Mouse (Mus musculus) inflammation-experienced regulatory T-cells (primary cell): ENCODE data around the gene Gnl2. TPM values are rescaled to one million over a fixed set of nuclear protein-coding genes. Genes with fewer than 3 reads are reported as not detected.

ENCODE experiments used
- polyA plus RNA-seq, 2 experiments: library from polyadenylated mRNA; unstranded; fragments of 100-300 nt; shearing (Covaris generic); gene quantifications; one replicate each; pipeline ENCODE4 v1.2.1; 2017

Gene Gnl2
- polyA plus RNA-seq, result 10 to 100 TPM; 74.4 to 85.0 TPM

DNA sequence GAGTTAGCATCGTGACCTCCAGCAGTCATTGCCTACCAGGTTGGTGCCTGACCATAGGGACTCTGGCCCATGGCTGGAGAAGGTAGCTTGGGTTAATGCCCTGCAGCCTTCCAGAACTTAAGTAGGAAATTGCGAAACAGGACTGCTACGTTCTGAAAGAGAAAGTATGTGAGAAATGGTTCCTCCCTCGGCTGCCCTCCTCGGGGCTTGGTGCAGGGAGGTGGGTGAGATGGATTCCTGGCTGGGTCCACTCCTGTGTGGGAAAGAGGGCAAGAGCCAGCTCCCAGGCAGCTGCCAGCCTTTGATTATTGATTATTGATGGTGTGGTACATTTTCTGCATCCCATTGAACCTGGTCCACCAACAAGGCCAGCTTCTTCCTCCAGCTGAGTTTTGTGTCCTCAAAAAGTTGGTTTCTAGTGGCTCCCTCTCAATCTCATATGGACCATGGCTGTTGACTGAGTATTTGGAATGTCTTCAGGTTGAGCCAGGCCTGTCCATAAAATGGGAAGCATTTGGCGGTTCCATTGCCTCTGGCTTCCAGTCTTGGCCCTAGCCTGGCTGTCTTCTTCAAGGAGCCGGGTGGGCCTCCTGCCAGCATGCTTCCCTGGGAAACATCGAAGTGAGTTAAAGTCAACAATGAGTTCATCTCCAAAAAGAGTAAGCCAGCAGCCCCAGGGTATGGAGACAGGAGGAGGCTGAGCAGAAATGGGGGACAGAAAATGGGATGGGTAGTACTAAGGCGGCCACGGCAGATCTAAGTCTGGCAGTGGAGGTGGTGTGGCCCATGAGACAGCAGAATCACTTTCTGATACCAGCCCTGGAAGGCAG is at the start of gene Gnl2:
Gnl2 (plus strand) TSS at position 780 of the 830 bp plus-strand sequence.

DNA sequence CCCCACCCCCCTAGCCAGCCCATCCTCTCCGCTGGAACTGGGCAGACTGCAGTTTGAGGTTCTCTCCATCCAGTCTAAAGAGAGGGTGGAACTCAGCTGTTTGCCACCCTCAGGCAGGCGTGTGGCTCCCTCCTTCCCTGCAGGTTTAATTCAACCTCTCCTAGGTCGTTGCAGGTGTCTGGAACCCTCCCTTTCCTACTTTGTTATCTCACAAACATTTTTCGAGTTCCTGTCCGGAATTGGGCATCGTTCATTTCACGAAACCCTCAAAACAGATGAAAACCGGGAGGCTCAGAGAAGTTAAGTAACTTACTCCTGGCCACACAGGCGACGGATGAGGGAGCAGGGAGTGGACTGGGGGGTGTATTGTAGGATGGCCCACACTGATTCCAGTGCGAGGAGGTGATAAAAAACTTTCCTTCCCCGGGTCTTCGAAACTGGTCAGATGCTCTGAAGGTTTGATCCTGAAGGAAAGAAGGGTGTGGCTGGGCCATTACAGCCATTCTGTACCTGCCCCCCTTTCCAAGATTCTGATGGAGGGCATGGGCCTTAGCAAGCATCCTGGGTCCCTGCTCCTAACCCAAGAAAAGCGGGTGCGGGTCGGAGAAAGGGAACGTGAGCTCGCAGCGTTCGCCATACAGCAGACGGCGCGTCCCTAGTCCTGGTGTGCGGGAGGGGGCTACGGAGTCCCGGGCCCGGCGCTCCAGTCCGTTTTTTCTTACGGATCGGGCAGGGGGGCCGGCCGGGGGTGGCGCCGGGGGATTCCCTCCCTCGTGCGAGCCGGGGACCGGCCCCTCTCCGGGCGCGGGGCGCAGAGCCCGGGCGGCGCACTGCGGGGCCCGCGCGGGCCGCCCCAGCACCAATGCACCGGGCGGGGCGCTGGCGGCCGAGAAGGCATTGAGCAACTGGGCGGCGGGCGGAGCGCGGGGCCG is 30.4 kb upstream of the Gnl2 start, which contains the start of gene Rspo1:
Rspo1 (plus strand) TSS at position 760 of the 932 bp plus-strand sequence.

DNA sequence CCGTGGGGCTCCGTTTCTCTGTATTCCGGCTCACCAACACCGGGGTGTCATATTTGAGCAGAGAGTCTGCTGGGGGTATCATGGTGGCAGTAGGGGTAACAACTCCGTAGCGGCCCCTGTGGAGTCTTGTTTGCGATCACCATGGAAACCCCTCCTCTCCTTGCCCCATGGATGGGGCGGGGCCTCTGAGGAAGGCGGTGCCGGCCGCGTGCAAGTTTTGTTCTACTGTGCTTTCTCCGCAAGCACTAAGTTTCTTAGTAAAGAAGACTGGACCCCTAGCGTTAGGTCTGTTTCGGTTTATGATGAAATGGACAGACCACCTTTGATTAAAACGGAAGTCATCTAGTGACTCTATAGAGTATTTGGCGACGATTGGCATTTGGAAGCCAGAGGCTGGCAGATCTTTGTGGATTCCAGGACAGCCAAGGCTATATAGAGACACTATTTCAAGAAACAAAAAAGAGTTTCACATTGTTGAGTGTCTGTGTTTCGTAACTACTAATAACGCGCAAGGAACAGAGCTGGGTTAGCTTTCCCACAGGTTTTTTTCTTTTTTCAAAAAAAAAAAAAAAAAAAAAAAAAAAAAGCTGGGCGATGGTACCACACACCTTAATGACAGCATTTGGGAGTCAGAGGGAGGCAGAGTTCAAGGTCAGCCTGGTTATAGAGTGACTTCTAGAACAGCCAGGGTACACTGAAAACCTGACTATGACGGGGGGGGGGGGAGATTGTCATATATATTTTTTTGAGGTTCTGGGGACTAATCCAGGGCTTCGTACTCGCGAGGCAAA is 49.3 kb downstream of the Gnl2 start, which contains the start of gene Dnali1:
Dnali1 (minus strand) TSS at position 187 of the 791 bp plus-strand sequence.

DNA sequence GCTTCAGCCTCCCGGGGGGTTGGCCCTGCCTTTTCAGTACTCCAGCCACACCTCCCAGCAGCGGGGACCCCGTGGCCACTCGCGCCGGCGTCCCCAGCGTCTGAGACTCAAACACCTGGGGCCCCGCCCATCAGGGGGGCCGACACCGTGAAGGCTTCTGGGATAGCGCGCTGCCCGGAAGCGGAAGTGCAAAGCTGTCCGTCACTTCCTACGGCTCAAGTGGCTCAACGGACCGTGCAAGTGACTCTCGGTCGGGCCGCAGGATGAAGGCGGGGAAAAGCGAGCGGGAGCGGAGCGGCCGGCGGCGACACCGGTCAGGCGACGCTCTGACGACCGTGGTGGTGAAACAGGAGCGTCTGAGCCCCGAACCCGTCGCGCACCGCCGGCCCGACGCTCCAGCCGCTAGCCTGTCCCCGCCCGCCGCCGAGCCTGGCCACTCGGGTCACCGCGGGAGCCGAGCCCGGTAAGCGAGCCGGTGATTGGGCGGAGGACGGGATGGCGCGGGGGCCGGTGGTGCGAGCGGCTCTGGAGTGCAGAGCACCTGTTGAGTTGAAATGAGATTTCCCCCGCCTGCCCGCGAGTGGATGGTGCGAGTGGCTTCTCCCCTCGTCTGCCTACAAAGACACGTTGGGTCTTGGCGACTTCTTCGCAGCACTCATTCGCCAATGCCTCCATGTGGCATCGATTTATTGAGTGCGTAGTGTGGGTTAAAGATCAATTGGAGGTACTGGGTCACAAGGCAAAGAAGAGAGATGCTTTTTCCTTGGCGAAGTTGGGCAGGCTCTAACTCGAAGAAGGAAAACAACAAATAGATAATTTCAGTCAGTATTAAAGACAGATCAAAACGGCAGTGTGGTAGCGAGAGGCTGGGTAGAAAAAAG is 50.3 kb downstream of the Gnl2 start, which contains the start of gene Snip1:
Snip1 (plus strand) TSS at position 183 of the 881 bp plus-strand sequence.

DNA sequence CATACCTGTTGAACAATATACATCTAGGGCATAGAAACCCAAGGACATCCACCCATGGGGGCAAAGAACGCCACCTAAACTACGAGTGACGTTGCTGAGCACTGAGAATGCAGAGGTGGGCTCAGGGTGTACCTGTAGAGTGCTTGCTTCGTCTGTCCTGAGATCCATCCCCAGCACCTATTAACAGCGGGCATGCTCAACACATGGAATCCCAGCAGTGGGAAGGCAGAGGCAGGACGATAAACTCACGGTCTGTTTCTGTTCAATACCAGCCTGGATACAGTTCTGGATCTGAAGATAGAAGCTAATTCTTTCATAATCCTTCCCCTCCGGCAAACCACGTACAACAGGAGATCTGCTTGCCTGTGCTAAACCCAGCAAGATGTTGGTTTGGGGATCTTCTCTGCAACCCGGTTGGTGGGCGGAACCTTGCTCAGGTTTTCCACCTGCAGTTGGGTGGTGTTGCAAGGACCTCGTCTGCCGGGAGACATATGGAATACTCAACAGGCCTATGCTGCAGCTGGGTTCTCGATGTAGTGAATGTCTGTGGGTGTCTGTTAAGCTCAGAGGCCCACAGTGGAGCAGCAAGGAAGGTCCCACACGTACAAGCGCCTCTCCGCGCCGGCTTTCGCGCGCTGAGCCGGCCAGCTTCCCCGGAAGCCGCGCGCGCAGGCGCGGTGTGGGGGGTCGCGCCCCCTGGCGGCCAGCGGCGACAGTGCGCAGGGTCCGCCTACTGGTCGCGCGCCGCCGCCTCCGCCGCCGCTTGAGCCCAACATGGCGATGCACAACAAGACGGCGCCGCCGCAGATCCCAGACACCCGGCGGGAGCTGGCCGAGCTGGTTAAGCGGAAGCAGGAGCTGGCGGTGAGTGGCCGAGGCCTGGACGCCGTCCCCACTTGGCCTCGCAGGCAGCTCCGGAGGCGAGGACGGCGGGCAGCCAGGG is 68.3 kb downstream of the Gnl2 start, which contains the start of gene Meaf6:
Meaf6 (plus strand) TSS at position 732 of the 943 bp plus-strand sequence.

Other genes starting within 250 kb of the Gnl2 start
- gene Mtf1, start 214.5 kb upstream of the Gnl2 start, polyA plus RNA-seq, result 10 to 100 TPM; 17.9 to 18.0 TPM
- gene Yrdc, start 165.9 kb upstream of the Gnl2 start, polyA plus RNA-seq, result 100 to 1,000 TPM in 1 of 2 experiments, 10 to 100 TPM in 1; 77.7 to 103 TPM
- gene 1110065P20Rik, start 165.4 kb upstream of the Gnl2 start, polyA plus RNA-seq, result 10 to 100 TPM; 20.0 to 21.1 TPM
- gene Maneal, start 154.4 kb upstream of the Gnl2 start, polyA plus RNA-seq, result 1 to 10 TPM; 3.8 to 4.4 TPM
- 1 to 10 TPM in 1 of 2 experiments, under 1 TPM in 1; 0.37 to 1.1 TPM for gene Epha10, start 135.7 kb upstream of the Gnl2 start, polyA plus RNA-seq
- 10 to 100 TPM; 12.9 to 13.8 TPM for gene 9930104L06Rik, start 79.5 kb upstream of the Gnl2 start, polyA plus RNA-seq
- gene Cdca8, start 77.3 kb upstream of the Gnl2 start, polyA plus RNA-seq, result 10 to 100 TPM in 1 of 2 experiments, 1 to 10 TPM in 1; 7.8 to 10.1 TPM
- not detected for gene Rspo1, start 30.2 kb upstream of the Gnl2 start, polyA plus RNA-seq
- gene Dnali1, start 49.1 kb downstream of the Gnl2 start, polyA plus RNA-seq, result under 1 TPM in 1 of 2 experiments, not detected in 1; 0.31 TPM
- 10 to 100 TPM; 38.5 to 40.9 TPM for gene Snip1, start 50.1 kb downstream of the Gnl2 start, polyA plus RNA-seq
- 10 to 100 TPM; 54.4 to 63.7 TPM for gene Meaf6, start 68.5 kb downstream of the Gnl2 start, polyA plus RNA-seq
- gene Zc3h12a, start 111.3 kb downstream of the Gnl2 start, polyA plus RNA-seq, result 10 to 100 TPM; 20.4 to 21.9 TPM